Mouse (Mus musculus) MEL (cell line): ENCODE results near the gene Rexo1. TPM values are rescaled to one million over a fixed set of nuclear protein-coding genes. Genes with fewer than 3 reads are reported as not detected.

Source experiments
- DNase-seq: peaks from one replicate; pipeline ENCODE4 v3.0.0; 2011; ENCODE audit warnings: low read depth, low spot score
- H3K27ac ChIP-seq: 2 replicates; pipeline ENCODE4 v1.5.1; 2012; ENCODE audit warnings: low read depth, mild to moderate bottlenecking, control low read depth, low read length, moderate library complexity; ENCODE audit not compliant: control insufficient read depth
- H3K27me3 ChIP-seq, 2 experiments: fragments of 150-350 bp in 1 of 2; sonication (generic) in 1 of 2; 2 replicates each; pipeline ENCODE4 v1.6.1; 2012; ENCODE audit warnings: low read length in 2 of 2, mild to moderate bottlenecking in 2 of 2, improper control_type of control experiment in 1 of 2, moderate library complexity in 1 of 2; ENCODE audit not compliant: insufficient read depth in 2 of 2, control insufficient read depth in 1 of 2
- H3K36me3 ChIP-seq, 2 experiments: 2 replicates each; pipeline ENCODE4 v1.6.1; 2012 to 2014; ENCODE audit warnings: low read length in 2 of 2, improper control_type of control experiment in 1 of 2, inconsistent platforms in 1 of 2, mild to moderate bottlenecking in 1 of 2; ENCODE audit not compliant: insufficient read depth in 2 of 2, control insufficient read depth in 1 of 2
- H3K4me1 ChIP-seq, 2 experiments: fragments of 150-350 bp in 1 of 2; sonication (generic) in 1 of 2; 2 replicates each; pipeline ENCODE4 v1.6.1; 2012; ENCODE audit warnings: low read length in 2 of 2, improper control_type of control experiment in 1 of 2, mild to moderate bottlenecking in 1 of 2; ENCODE audit not compliant: insufficient read depth in 2 of 2, control insufficient read depth in 1 of 2
- H3K4me3 ChIP-seq, 2 experiments: fragments of 150-350 bp in 1 of 2; sonication (generic) in 1 of 2; 2 replicates each; pipeline ENCODE4 v1.5.1; 2012; ENCODE audit warnings: low read depth in 2 of 2, low read length in 2 of 2, mild to moderate bottlenecking in 2 of 2, moderate library complexity in 2 of 2, control low read depth in 1 of 2, improper control_type of control experiment in 1 of 2; ENCODE audit not compliant: control insufficient read depth in 1 of 2, insufficient read depth in 1 of 2
- H3K79me2 ChIP-seq: 2 replicates; pipeline ENCODE4 v1.6.1; 2012; ENCODE audit warnings: mild to moderate bottlenecking, low read length, moderate library complexity; ENCODE audit not compliant: control insufficient read depth, poor library complexity, insufficient read depth
- H3K9ac ChIP-seq: 2 replicates; pipeline ENCODE4 v1.6.1; 2012; ENCODE audit warnings: low read depth, mild to moderate bottlenecking, control low read depth, low read length, moderate library complexity; ENCODE audit not compliant: control insufficient read depth, poor library complexity, severe bottlenecking
- H3K9me3 ChIP-seq: fragments of 150-350 bp; sonication (generic); replicated peaks from 2 replicates; pipeline ENCODE4 v1.6.1; 2012; ENCODE audit warnings: mild to moderate bottlenecking, low read length, improper control_type of control experiment, moderate library complexity; ENCODE audit not compliant: insufficient read depth
- CHD1 ChIP-seq: IDR thresholded peaks from 2 replicates; pipeline ENCODE4 v1.6.1; 2012; ENCODE audit warnings: low read depth, mild to moderate bottlenecking, inconsistent platforms, low read length, improper control_type of control experiment
- CTCF ChIP-seq, 3 experiments: IDR thresholded peaks in 2 of 3; conservative IDR thresholded peaks in 1 of 3; 2 replicates each; pipeline ENCODE4 v1.5.1; 2011 to 2012; ENCODE audit warnings: low read length in 3 of 3, low read depth in 2 of 3, mild to moderate bottlenecking in 2 of 3, improper control_type of control experiment in 1 of 3, inconsistent platforms in 1 of 3, mixed read lengths in 1 of 3, moderate library complexity in 1 of 3; ENCODE audit not compliant: control insufficient read depth in 1 of 3, insufficient read depth in 1 of 3, poor library complexity in 1 of 3, severe bottlenecking in 1 of 3
- ETS1 ChIP-seq: IDR thresholded peaks from 2 replicates; pipeline ENCODE4 v1.6.1; 2012; ENCODE audit warnings: low read depth, mild to moderate bottlenecking, inconsistent platforms, low read length, improper control_type of control experiment, moderate library complexity
- GATA1 ChIP-seq: IDR thresholded peaks from 2 replicates; pipeline ENCODE4 v1.6.1; 2011; ENCODE audit warnings: low read depth, low read length, improper control_type of control experiment
- HCFC1 ChIP-seq: IDR thresholded peaks from 2 replicates; pipeline ENCODE4 v1.6.1; 2012; ENCODE audit warnings: low read depth, mild to moderate bottlenecking, inconsistent platforms, low read length, improper control_type of control experiment, moderate library complexity
- JUND ChIP-seq: IDR thresholded peaks from 2 replicates; pipeline ENCODE4 v1.6.1; 2011; ENCODE audit warnings: low read depth, mild to moderate bottlenecking, improper control_type of control experiment, low read length
- KAT2A ChIP-seq: conservative IDR thresholded peaks from 2 replicates; pipeline ENCODE4 v1.6.1; 2012; ENCODE audit warnings: low read depth, low read length, improper control_type of control experiment, inconsistent platforms
- MAX ChIP-seq: IDR thresholded peaks from 2 replicates; pipeline ENCODE4 v1.6.1; 2011; ENCODE audit warnings: low read length, improper control_type of control experiment
- NRF1 ChIP-seq: IDR thresholded peaks from 2 replicates; pipeline ENCODE4 v1.6.1; 2014; ENCODE audit warnings: low read depth, mild to moderate bottlenecking, inconsistent platforms, low read length, improper control_type of control experiment, moderate library complexity; ENCODE audit not compliant: poor library complexity, insufficient read depth, severe bottlenecking
- POLR2A ChIP-seq, 2 experiments: IDR thresholded peaks; 2 replicates each; pipeline ENCODE4 v1.6.1; 2011 to 2012; ENCODE audit warnings: low read length in 2 of 2, mild to moderate bottlenecking in 2 of 2, control low read depth in 1 of 2, improper control_type of control experiment in 1 of 2, low read depth in 1 of 2, moderate library complexity in 1 of 2; ENCODE audit not compliant: control insufficient read depth in 1 of 2, insufficient read depth in 1 of 2, poor library complexity in 1 of 2
- POLR2AphosphoS2 ChIP-seq: IDR thresholded peaks from 2 replicates; pipeline ENCODE4 v1.6.1; 2011; ENCODE audit warnings: low read length, improper control_type of control experiment
- POLR2AphosphoS5 ChIP-seq: IDR thresholded peaks from 2 replicates; pipeline ENCODE4 v1.6.1; 2012; ENCODE audit warnings: low read depth, borderline replicate concordance, mild to moderate bottlenecking, inconsistent platforms, low read length, moderate library complexity, mixed read lengths
- RCOR1 ChIP-seq: IDR thresholded peaks from 2 replicates; pipeline ENCODE4 v1.6.1; 2012; ENCODE audit warnings: low read depth, mild to moderate bottlenecking, inconsistent platforms, low read length, improper control_type of control experiment
- SMC3 ChIP-seq: IDR thresholded peaks from 2 replicates; pipeline ENCODE4 v1.6.1; 2011; ENCODE audit warnings: low read depth, low read length, improper control_type of control experiment
- TBP ChIP-seq: IDR thresholded peaks from 2 replicates; pipeline ENCODE4 v1.8.0; 2011; ENCODE audit warnings: low read depth, low read length, improper control_type of control experiment
- UBTF ChIP-seq: IDR thresholded peaks from 2 replicates; pipeline ENCODE4 v1.6.1; 2012; ENCODE audit warnings: low read depth, mild to moderate bottlenecking, inconsistent platforms, low read length, improper control_type of control experiment, moderate library complexity, borderline replicate concordance; ENCODE audit not compliant: insufficient read depth
- USF2 ChIP-seq, 2 experiments: IDR thresholded peaks; 2 replicates each; pipeline ENCODE4 v1.6.1; 2011 to 2012; ENCODE audit warnings: improper control_type of control experiment in 2 of 2, low read length in 2 of 2, borderline replicate concordance in 1 of 2, inconsistent platforms in 1 of 2, low read depth in 1 of 2, mild to moderate bottlenecking in 1 of 2; ENCODE audit not compliant: insufficient read depth in 1 of 2
- polyA plus RNA-seq, 2 experiments: library from polyadenylated mRNA; stranded (reverse) in 1 of 2; unstranded in 1 of 2; fragments of >175 nt in 1 of 2; fragments of >200 nt in 1 of 2; gene quantifications; 2 replicates each; pipeline versions ENCODE4 v1.2.1 to v1.2.4; 2012; ENCODE audit warnings: low replicate concordance in 2 of 2, low read depth in 1 of 2; ENCODE audit not compliant: insufficient read length in 2 of 2, insufficient read depth in 1 of 2, missing spikeins in 1 of 2
- total RNA-seq: library from RNA; depleted of rRNA; stranded (reverse); fragments of 300-350 nt; gene quantifications from 2 replicates; pipeline ENCODE4 v1.2.3, GENCODE M21; 2012

The Rexo1 gene
- total and polyA plus RNA-seq, 3 experiments, result 14.7 to 54.6 TPM; not detected in 1

DNA sequence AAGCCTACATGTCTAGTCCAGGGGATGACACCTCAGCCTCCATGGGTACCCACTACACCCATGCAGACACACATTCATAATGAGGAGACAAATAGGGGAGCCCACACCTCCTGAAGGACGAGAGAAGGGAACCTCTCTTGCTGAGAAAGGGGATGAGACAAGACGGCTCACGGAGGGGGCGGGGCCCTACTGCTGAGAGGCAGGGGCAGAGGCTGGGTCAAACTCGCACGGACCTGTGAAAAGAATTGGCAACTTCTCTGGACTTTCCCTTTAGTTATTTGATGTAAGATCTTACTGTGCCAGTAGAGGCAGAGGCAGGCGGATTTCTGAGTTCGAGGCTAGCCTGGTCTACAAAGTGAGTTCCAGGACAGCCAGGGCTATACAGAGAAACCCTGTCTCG is 9.0 kb downstream of the Rexo1 start:
- H3K9me3 ChIP-seq, result no peaks in the 10 kb centered on the region
- no peak for TF ChIP-seq HCFC1
- no peak for TF ChIP-seq MAX
- no peak for TF ChIP-seq CHD1
- no peak for TF ChIP-seq POLR2AphosphoS5
- H3K79me2 ChIP-seq, result peaks cover 34% of the 10 kb centered on the region
- no peak overlapping the region for H3K27ac ChIP-seq
- no peak for DNase-seq
- H3K4me3 ChIP-seq, result no peak overlapping the region
- no peak overlapping the region for H3K9ac ChIP-seq
- no peaks in the 10 kb centered on the region for H3K27me3 ChIP-seq
- H3K36me3 ChIP-seq, result peaks cover 3 to 11% of the 10 kb centered on the region in 2 experiments; a peak in 3 of 4 replicates
- peaks cover 3 to 19% of the 10 kb centered on the region in 2 experiments for H3K4me1 ChIP-seq

GRCm38 (mm10) chr10:80549279-80549678 is 12.1 kb downstream of the Rexo1 start:
- Histone ChIP-seq H3K36me3 (peaks cover 0 to 7% of the 10 kb centered on the region in 2 experiments; a peak in 3 of 4 replicates), H3K9ac (no peak overlapping the region), H3K27me3 (no peaks in the 10 kb centered on the region), H3K4me1 (peaks cover 2 to 14% of the 10 kb centered on the region in 2 experiments), H3K9me3 (no peaks in the 10 kb centered on the region), H3K4me3 (no peak overlapping the region), H3K27ac (no peak overlapping the region), H3K79me2 (peaks cover 15% of the 10 kb centered on the region)
- DNase-seq, result no peak
- TF ChIP-seq TBP (no peak), POLR2AphosphoS2 (no peak)

DNA sequence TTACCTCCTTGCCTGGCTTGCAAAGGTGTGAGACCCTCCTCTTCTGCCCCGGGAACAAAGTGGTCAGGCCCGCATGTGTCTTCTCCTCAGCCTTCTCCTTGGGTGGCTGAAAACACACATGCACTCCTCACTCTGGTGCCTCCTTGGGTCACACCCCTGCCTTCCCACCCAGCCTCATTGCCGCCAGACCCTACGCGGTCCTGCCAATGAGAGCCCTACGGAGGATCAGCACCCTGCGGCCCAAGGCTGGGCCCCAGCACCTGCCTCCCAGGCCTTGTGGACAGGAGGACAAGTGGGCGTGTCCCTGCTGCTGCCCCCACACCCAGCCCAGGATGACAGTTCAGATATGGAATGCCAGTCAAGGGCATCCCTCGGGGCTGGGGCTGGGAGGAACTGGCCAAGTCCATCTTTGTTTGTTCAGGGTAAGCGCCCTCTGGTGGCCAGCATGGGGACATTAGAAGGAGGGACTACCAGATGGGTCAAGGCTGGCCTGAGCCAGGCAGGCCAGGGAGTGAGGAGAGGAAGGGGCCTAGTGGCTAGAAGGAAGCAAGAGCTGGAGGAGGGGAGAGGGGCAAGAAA is 12.8 kb downstream of the Rexo1 start:
- Histone ChIP-seq H3K9ac (no peak overlapping the region), H3K27ac (no peak overlapping the region), H3K4me1 (peaks cover 0 to 6% of the 10 kb centered on the region in 2 experiments; a peak in 2 of 4 replicates), H3K79me2 (peaks cover 9% of the 10 kb centered on the region), H3K36me3 (no peaks in the 10 kb centered on the region; a peak in 1 of 4 replicates), H3K27me3 (no peaks in the 10 kb centered on the region), H3K4me3 (no peak overlapping the region), H3K9me3 (no peaks in the 10 kb centered on the region)
- TF ChIP-seq NRF1 (no peak), ETS1 (no peak), JUND (no peak), GATA1 (no peak), CTCF (IDR thresholded peaks at IDR 0.05 in 2 of 3, conservative IDR thresholded peaks at IDR 0.05 in 1 of 3; ENCODE audit: control insufficient read depth in 1 of 3, insufficient read depth in 1 of 3, low read depth in 2 of 3, low read length in 3 of 3, poor library complexity in 1 of 3, severe bottlenecking in 1 of 3) (peak; percentile 69 to 86 (median 73)), SMC3 (peak; percentile 48), KAT2A (no peak), RCOR1 (no peak), POLR2A (IDR thresholded peaks at IDR 0.05; ENCODE audit: control insufficient read depth in 1 of 2, insufficient read depth in 1 of 2, low read depth in 1 of 2, low read length in 2 of 2, poor library complexity in 1 of 2) (no peak), UBTF (no peak), MAX (no peak), USF2 (IDR thresholded peaks at IDR 0.05; ENCODE audit: borderline replicate concordance in 1 of 2, insufficient read depth in 1 of 2, low read depth in 1 of 2, low read length in 2 of 2) (no peak)
- peak; percentile 46 for DNase-seq
